In the genomic region with DNA sequence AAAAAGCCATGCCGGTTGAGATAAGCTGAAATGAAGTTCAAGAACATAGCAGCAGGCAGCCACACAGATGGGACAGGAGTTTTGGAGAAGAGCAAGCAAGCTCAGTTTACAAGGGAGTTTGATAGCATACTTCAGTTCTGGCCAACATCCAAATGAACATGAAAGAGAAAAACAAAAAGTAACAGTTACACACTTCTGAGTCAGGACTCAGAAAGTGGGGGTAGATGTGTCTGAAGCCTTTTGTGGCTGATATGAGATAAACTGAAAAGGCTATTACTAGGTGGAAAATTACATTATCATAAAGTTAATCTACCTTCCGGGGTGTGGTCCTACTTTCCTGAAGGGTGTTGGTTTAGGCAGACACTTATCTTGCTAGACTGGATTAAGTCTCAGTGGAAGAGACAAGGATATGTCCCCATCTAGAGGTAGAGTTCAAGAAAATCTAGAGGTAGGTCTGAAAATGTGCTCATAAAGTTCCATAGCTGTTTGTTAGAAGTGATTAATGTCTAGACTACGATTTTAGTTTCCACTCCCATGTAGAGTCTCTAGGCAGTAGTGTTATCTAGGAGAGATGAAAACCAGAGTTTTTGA, we compare ENCODE assay signal across 28 mouse cellular contexts.
DNase-seq lines count a peak whose midpoint lies in the region; ATAC-seq and TF ChIP-seq lines count a peak whose summit lies in the region.
"Had no signal": no experiment of that assay in that cellular context is flagged by ENCODE, and none has a peak within 500 bp of the region (broad histone marks: within the 10 kb centered on the region; RNA-seq: fewer than 3 reads in every experiment).

No protein-coding gene starts in this region.

- H3K27me3 ChIP-seq in kidney, postnatal 0 days (ENCODE audit: insufficient read depth, low read length), result no peaks in the 10 kb centered on the region
- no peaks in the 10 kb centered on the region for H3K27me3 ChIP-seq in kidney, adult 2 months (replicated peaks; ENCODE audit: control insufficient read depth, insufficient read depth, low read length)
- H3K27me3 ChIP-seq in thymus, adult 2 months (ENCODE audit: control insufficient read depth, insufficient read depth, low read length), result no peaks in the 10 kb centered on the region
- H3K27me3 ChIP-seq: embryonic facial prominence, embryonic 13.5 days; forebrain, embryonic 12.5 days; forebrain, embryonic 15.5 days; heart, embryonic 13.5 days; hindbrain, embryonic 12.5 days; intestine, embryonic 15.5 days had no signal

- no peak overlapping the region for H3K27ac ChIP-seq in kidney, postnatal 0 days
- no peak overlapping the region for H3K27ac ChIP-seq in kidney, adult 2 months (ENCODE audit: insufficient read depth, low read depth, low read length)
- H3K27ac ChIP-seq in thymus, adult 2 months (ENCODE audit: control insufficient read depth, insufficient read depth, low read length), result no peak overlapping the region
- H3K27ac ChIP-seq: embryonic facial prominence, embryonic 10.5 days; embryonic facial prominence, embryonic 13.5 days; forebrain, embryonic 12.5 days; forebrain, embryonic 15.5 days; heart, embryonic 10.5 days; heart, embryonic 13.5 days; hindbrain, embryonic 12.5 days; intestine, embryonic 15.5 days had no signal

- ATAC-seq in kidney, postnatal 0 days (replicated peaks; ENCODE audit: low FRiP score, low read depth), result no peak
- ATAC-seq: CD4-positive, CD25-positive, alpha-beta regulatory T cell, adult 4 months; forebrain, embryonic 15.5 days; hindbrain, embryonic 16.5 days; intestine, embryonic 15.5 days had no signal

- H3K4me1 ChIP-seq in kidney, postnatal 0 days (replicated peaks; ENCODE audit: insufficient read depth, low read length), result no peaks in the 10 kb centered on the region
- H3K4me1 ChIP-seq in kidney, adult 2 months (ENCODE audit: control insufficient read depth, insufficient read depth, low read length), result no peaks in the 10 kb centered on the region
- no peaks in the 10 kb centered on the region for H3K4me1 ChIP-seq in thymus, adult 2 months (replicated peaks; ENCODE audit: control insufficient read depth, insufficient read depth, low read length)
- H3K4me1 ChIP-seq: embryonic facial prominence, embryonic 10.5 days; embryonic facial prominence, embryonic 13.5 days; forebrain, embryonic 12.5 days; forebrain, embryonic 15.5 days; heart, embryonic 10.5 days; heart, embryonic 13.5 days; hindbrain, embryonic 12.5 days; intestine, embryonic 15.5 days had no signal

- no peak for DNase-seq in kidney, postnatal 0 days (ENCODE audit: low spot score)
- no peak for DNase-seq in kidney, adult 2 months
- DNase-seq in ES-CJ7 (ENCODE audit: low read depth, low spot score) (peak; percentile 9), R1 (ENCODE audit: low read depth, low spot score) (peak; percentile 10)
- DNase-seq in left cerebral cortex, postnatal 10 days (ENCODE audit: extremely low spot score in 1 of 2, low spot score in 2 of 2), result no peak
- DNase-seq in thymus, adult 2 months, result no peak
- no peak for DNase-seq in right cerebral cortex, postnatal 10 days (ENCODE audit: low spot score in 2 of 2)
- DNase-seq: adrenal gland, adult 8-10 months; adrenal gland, postnatal 25 days; cerebellum, adult 11-12 months; cerebellum, adult 8-10 months; cerebellum, postnatal 10 days; cerebellum, postnatal 36 days; embryo, embryonic 11 days; gastrocnemius, postnatal 25 days; heart, adult 18-20 months; heart, postnatal 14 days had no signal

- H3K4me2 ChIP-seq in kidney, postnatal 0 days (ENCODE audit: low read length), result no peak overlapping the region
- H3K4me2 ChIP-seq: embryonic facial prominence, embryonic 13.5 days; forebrain, embryonic 12.5 days; forebrain, embryonic 15.5 days; heart, embryonic 13.5 days; hindbrain, embryonic 12.5 days; intestine, embryonic 15.5 days had no signal

- H3K4me3 ChIP-seq in kidney, postnatal 0 days (replicated peaks; ENCODE audit: low read depth, low read length), result no peak overlapping the region
- H3K4me3 ChIP-seq in kidney, adult 2 months (ENCODE audit: insufficient read depth, low read depth, low read length), result no peak overlapping the region
- no peak overlapping the region for H3K4me3 ChIP-seq in thymus, adult 2 months (ENCODE audit: control insufficient read depth, insufficient read depth, low read length)
- H3K4me3 ChIP-seq: embryonic facial prominence, embryonic 10.5 days; embryonic facial prominence, embryonic 13.5 days; erythroblast, embryonic 14.5 days; forebrain, embryonic 12.5 days; forebrain, embryonic 15.5 days; heart, embryonic 10.5 days; heart, embryonic 13.5 days; hindbrain, embryonic 12.5 days; intestine, embryonic 15.5 days had no signal

- H3K36me3 ChIP-seq in kidney, postnatal 0 days (ENCODE audit: insufficient read depth, low read length), result no peaks in the 10 kb centered on the region
- no peaks in the 10 kb centered on the region for H3K36me3 ChIP-seq in kidney, adult 2 months (ENCODE audit: control insufficient read depth, insufficient read depth, low read length)
- H3K36me3 ChIP-seq in thymus, adult 2 months (ENCODE audit: control insufficient read depth, insufficient read depth, low read length), result no peaks in the 10 kb centered on the region
- H3K36me3 ChIP-seq: embryonic facial prominence, embryonic 10.5 days; embryonic facial prominence, embryonic 13.5 days; forebrain, embryonic 12.5 days; forebrain, embryonic 15.5 days; heart, embryonic 10.5 days; heart, embryonic 13.5 days; hindbrain, embryonic 12.5 days; intestine, embryonic 15.5 days had no signal

- intact Hi-C loops in left cerebral cortex, postnatal 10 days (cut with DNase I), result no loop called here

- no peaks in the 10 kb centered on the region for H3K9me3 ChIP-seq in kidney, postnatal 0 days (replicated peaks; ENCODE audit: low read length)
- H3K9me3 ChIP-seq: embryonic facial prominence, embryonic 10.5 days; embryonic facial prominence, embryonic 13.5 days; forebrain, embryonic 12.5 days; forebrain, embryonic 15.5 days; heart, embryonic 10.5 days; heart, embryonic 13.5 days; hindbrain, embryonic 12.5 days; intestine, embryonic 15.5 days had no signal

- TF ChIP-seq POLR2A in kidney, adult 2 months (IDR thresholded peaks at IDR 0.05; ENCODE audit: low read depth, low read length), result no peak
- TF ChIP-seq POLR2A in thymus, adult 2 months (IDR thresholded peaks at IDR 0.05; ENCODE audit: control insufficient read depth, extremely low read depth, insufficient read depth, low read length, poor library complexity), result no peak

- 0 out of 2 replicates have a peak, but pooled peaks have one; percentile 4 for TF ChIP-seq CTCF in kidney, postnatal 0 days (IDR thresholded peaks at IDR 0.05; ENCODE audit: low read depth)
- TF ChIP-seq CTCF in kidney, adult 2 months (conservative IDR thresholded peaks at IDR 0.05; ENCODE audit: insufficient read depth, insufficient read length, low read depth, low read length), result no peak
- no peak for TF ChIP-seq CTCF in thymus, adult 2 months (IDR thresholded peaks at IDR 0.05; ENCODE audit: borderline replicate concordance, control insufficient read depth, extremely low read depth, insufficient read depth, low read length, poor library complexity)

- 71% methylated on average over 3 of the region's 3 CpGs for WGBS in kidney, postnatal 0 days
- 64% methylated on average over 3 of the region's 3 CpGs for WGBS in kidney, adult 2 months
- WGBS in thymus, adult 2 months, result 83% methylated on average over 3 of the region's 3 CpGs

- no peak overlapping the region for H3K9ac ChIP-seq in kidney, postnatal 0 days (ENCODE audit: low read depth, low read length)
- H3K9ac ChIP-seq: embryonic facial prominence, embryonic 13.5 days; forebrain, embryonic 12.5 days; forebrain, embryonic 15.5 days; heart, embryonic 13.5 days; hindbrain, embryonic 12.5 days; intestine, embryonic 15.5 days had no signal

Comparison
In these comparisons a context has a peak if more than half of its experiments do, and no peak if none do; other contexts are left out.
1. DNase-seq: peak in ES-CJ7 (single experiment) and R1 (single experiment); none in kidney, postnatal 0 days (single experiment), kidney, adult 2 months (single experiment), left cerebral cortex, postnatal 10 days (0 of 2), thymus, adult 2 months (single experiment) and right cerebral cortex, postnatal 10 days (0 of 2).